Mouse (Mus musculus): Measurements from ENCODE around the gene Sec16b. TPM values are rescaled to one million over a fixed set of nuclear protein-coding genes. Genes with fewer than 3 reads are reported as not detected.

Sec16b gene
- polyA plus RNA-seq, 1 experiment from 2014 or later: 5.5 TPM

DNA sequence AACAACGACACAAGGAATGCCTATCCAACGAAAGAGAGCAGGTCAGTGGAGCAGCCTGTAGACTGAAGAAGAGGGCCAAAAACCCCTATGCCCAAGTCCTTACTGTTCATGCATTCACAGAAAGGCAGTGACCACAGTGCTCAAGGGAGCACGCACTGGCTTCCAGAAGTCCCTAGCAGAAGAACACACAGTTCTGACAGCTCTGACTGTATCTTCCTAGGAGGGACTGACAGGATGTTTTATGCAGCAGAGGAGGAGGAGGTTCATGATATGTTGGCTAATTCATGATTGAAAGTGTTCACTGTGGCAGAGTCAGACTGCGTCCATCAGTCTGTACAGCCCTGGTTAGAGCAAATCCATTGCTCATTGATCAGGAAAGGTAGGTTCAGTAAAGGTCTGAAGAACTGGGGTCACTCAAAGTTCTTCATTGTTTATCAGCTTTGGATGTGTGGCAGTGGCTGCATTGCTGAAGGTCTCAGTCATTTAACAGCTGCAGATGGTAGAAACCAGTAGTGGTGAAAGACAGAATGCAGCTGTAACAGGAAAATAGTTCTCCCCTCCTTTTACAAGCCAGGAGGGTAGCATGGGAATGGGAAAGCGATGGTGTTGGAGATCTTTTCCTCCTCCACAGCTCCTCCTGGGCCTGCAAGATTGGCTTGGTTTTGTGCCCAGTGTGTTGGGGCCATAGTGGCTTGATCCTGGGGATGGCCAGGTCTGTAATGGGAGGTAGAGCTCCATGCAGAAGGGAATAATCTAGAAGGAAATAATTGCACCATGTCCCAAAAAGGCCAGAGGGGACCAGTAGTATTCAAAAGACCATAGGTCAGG lies 62.9 kb downstream of the Sec16b start:
- DNase-seq (ENCODE audit: low spot score) (no peak), ATAC-seq (ENCODE audit: low FRiP score, low TSS enrichment) (no peak)
- Histone ChIP-seq H3K4me2 (replicated peaks; ENCODE audit: low read depth) (no peak overlapping the region), H3K27me3 (ENCODE audit: control insufficient read depth, insufficient read depth, low read length) (no peaks in the 10 kb centered on the region), H3K4me3 (ENCODE audit: low read depth, low read length) (no peak overlapping the region), H3K9me3 (ENCODE audit: control insufficient read depth, low read length) (no peaks in the 10 kb centered on the region), H3K4me1 (replicated peaks; ENCODE audit: control insufficient read depth, insufficient read depth) (no peaks in the 10 kb centered on the region), H3K27ac (replicated peaks) (no peak overlapping the region), H3K36me3 (ENCODE audit: control insufficient read depth, insufficient read depth, low read length) (no peaks in the 10 kb centered on the region), H3K9ac (ENCODE audit: low read length) (no peak overlapping the region)
- TF ChIP-seq CTCF (IDR thresholded peaks at IDR 0.05; ENCODE audit: low read depth) (no peak), EP300 (optimal IDR thresholded peaks at IDR 0.05) (no peak)
- WGBS: 79% methylated on average over 5 of the region's 5 CpGs

DNA sequence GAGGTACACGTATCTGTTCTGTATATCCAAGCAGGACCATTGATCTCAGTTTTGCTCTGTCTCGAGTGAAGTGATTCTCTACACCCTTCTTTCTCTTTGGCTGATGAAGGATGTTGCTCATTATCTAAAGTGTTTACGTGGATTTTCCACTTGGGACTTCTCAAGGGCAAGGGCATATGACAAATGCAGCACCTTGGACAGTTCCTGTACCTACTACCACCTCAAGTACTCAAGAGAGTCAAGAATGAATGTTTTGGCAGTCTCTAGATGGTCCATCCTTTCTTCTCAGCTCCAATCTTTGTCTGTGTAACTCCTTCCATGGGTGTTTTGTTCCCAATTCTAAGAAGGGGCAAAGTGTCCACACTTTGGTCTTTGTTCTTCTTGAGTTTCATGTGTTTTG lies 68.8 kb downstream of the Sec16b start:
- Histone ChIP-seq H3K9me3 (ENCODE audit: control insufficient read depth, low read length) (no peaks in the 10 kb centered on the region), H3K36me3 (ENCODE audit: control insufficient read depth, insufficient read depth, low read length) (no peaks in the 10 kb centered on the region), H3K4me1 (replicated peaks; ENCODE audit: control insufficient read depth, insufficient read depth) (no peaks in the 10 kb centered on the region), H3K9ac (ENCODE audit: low read length) (no peak overlapping the region), H3K27me3 (ENCODE audit: control insufficient read depth, insufficient read depth, low read length) (no peaks in the 10 kb centered on the region), H3K4me3 (ENCODE audit: low read depth, low read length) (no peak overlapping the region), H3K27ac (replicated peaks) (no peak overlapping the region), H3K4me2 (replicated peaks; ENCODE audit: low read depth) (no peak overlapping the region)
- DNase-seq (ENCODE audit: low spot score): no peak
- ATAC-seq (ENCODE audit: low FRiP score, low TSS enrichment): no peak
- no peak for TF ChIP-seq CTCF (IDR thresholded peaks at IDR 0.05; ENCODE audit: low read depth)
- no peak for TF ChIP-seq EP300 (optimal IDR thresholded peaks at IDR 0.05)
- 78% methylated on average over 3 of the region's 3 CpGs for WGBS

DNA sequence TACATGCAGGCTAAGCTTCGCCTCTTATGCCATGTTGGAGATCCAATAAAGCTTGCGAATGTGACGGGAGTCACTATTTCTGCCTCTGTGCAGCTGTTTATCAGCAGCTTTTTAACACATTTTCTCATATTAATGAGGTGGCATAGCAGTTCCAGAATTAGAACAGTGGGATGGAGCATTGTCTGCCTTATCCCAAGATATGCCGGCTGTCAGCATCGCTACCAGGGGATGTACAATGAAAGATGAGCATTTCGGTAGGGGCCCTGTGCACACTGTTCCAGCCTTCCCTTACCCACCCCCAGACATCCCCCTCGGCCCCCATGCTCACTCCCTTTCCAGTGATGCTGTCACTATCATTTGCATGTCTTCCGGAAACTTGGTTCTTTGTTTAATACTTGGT lies 71.8 kb downstream of the Sec16b start:
- no peaks in the 10 kb centered on the region for H3K27me3 ChIP-seq (ENCODE audit: control insufficient read depth, insufficient read depth, low read length)
- TF ChIP-seq CTCF (IDR thresholded peaks at IDR 0.05; ENCODE audit: low read depth) (no peak), EP300 (optimal IDR thresholded peaks at IDR 0.05) (no peak)
- WGBS: 86% methylated on average over 8 of the region's 8 CpGs
- no peak overlapping the region for H3K4me2 ChIP-seq (replicated peaks; ENCODE audit: low read depth)
- no peak overlapping the region for H3K9ac ChIP-seq (ENCODE audit: low read length)
- ATAC-seq (ENCODE audit: low FRiP score, low TSS enrichment) (no peak), DNase-seq (ENCODE audit: low spot score) (no peak)
- H3K9me3 ChIP-seq (ENCODE audit: control insufficient read depth, low read length): no peaks in the 10 kb centered on the region
- H3K4me1 ChIP-seq (replicated peaks; ENCODE audit: control insufficient read depth, insufficient read depth): no peaks in the 10 kb centered on the region
- no peak overlapping the region for H3K27ac ChIP-seq (replicated peaks)
- no peak overlapping the region for H3K4me3 ChIP-seq (ENCODE audit: low read depth, low read length)
- no peaks in the 10 kb centered on the region for H3K36me3 ChIP-seq (ENCODE audit: control insufficient read depth, insufficient read depth, low read length)

DNA sequence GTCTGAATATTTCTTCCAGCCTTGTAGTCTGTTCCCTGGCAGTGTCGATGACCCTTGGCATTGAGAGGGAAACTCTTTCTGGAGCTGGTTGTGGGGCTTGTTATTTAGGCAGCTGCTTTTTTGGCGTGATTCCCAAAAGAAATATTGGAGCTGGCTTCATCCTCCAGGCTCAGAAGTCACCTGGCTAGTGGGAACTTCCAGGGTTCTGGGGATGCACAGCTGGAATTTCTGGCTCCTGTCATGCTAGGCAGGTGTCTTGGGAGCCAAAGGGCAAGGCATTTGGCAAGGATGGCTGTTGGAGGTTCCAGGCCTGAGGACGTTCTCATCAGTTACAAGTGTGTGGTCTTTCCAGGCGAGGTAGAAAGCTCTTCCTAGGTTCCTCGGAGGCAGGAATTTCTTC lies 80.0 kb downstream of the Sec16b start:
- ATAC-seq (ENCODE audit: low FRiP score, low TSS enrichment): no peak
- Histone ChIP-seq H3K9ac (ENCODE audit: low read length) (no peak overlapping the region), H3K4me1 (replicated peaks; ENCODE audit: control insufficient read depth, insufficient read depth) (no peaks in the 10 kb centered on the region), H3K9me3 (ENCODE audit: control insufficient read depth, low read length) (no peaks in the 10 kb centered on the region), H3K36me3 (ENCODE audit: control insufficient read depth, insufficient read depth, low read length) (no peaks in the 10 kb centered on the region), H3K27me3 (ENCODE audit: control insufficient read depth, insufficient read depth, low read length) (no peaks in the 10 kb centered on the region), H3K27ac (replicated peaks) (no peak overlapping the region), H3K4me2 (replicated peaks; ENCODE audit: low read depth) (no peak overlapping the region), H3K4me3 (ENCODE audit: low read depth, low read length) (no peak overlapping the region)
- no peak for TF ChIP-seq EP300 (optimal IDR thresholded peaks at IDR 0.05)
- TF ChIP-seq CTCF (IDR thresholded peaks at IDR 0.05; ENCODE audit: low read depth): no peak
- DNase-seq (ENCODE audit: low spot score): no peak
- WGBS: 59% methylated on average over 5 of the region's 5 CpGs

DNA sequence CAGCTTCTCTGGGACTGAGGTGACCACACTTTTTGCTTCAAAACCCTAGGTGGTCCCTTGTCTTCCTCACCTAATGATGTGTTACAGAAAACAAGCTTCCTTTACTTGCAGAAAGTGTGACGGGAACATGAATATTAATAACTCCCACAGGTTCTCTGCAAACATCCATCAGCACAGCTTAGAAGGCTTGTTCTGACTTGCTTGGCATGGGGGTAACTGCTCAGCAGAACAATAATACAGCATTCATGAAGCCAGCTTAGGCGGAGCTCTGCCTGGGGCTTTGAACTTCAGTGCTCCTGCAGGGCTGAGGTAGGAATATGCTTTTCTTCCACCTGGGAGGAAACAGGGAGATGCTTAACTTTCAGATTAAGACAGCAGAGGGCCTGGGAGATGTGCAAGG lies 85.5 kb downstream of the Sec16b start:
- no peak for TF ChIP-seq EP300 (optimal IDR thresholded peaks at IDR 0.05)
- TF ChIP-seq CTCF (IDR thresholded peaks at IDR 0.05; ENCODE audit: low read depth): no peak
- WGBS: 42% methylated on average over 2 of the region's 2 CpGs
- no peak overlapping the region for H3K4me3 ChIP-seq (ENCODE audit: low read depth, low read length)
- H3K27me3 ChIP-seq (ENCODE audit: control insufficient read depth, insufficient read depth, low read length): no peaks in the 10 kb centered on the region
- no peaks in the 10 kb centered on the region for H3K4me1 ChIP-seq (replicated peaks; ENCODE audit: control insufficient read depth, insufficient read depth)
- DNase-seq (ENCODE audit: low spot score) (no peak), ATAC-seq (ENCODE audit: low FRiP score, low TSS enrichment) (no peak)
- H3K36me3 ChIP-seq (ENCODE audit: control insufficient read depth, insufficient read depth, low read length): no peaks in the 10 kb centered on the region
- H3K27ac ChIP-seq (replicated peaks): no peak overlapping the region; the same call in 1 of the 2 replicates
- no peak overlapping the region for H3K9ac ChIP-seq (ENCODE audit: low read length)
- no peaks in the 10 kb centered on the region for H3K9me3 ChIP-seq (ENCODE audit: control insufficient read depth, low read length)
- no peak overlapping the region for H3K4me2 ChIP-seq (replicated peaks; ENCODE audit: low read depth)

- no peak for ATAC-seq (ENCODE audit: low FRiP score, low TSS enrichment)
- H3K27ac ChIP-seq (replicated peaks): no peak overlapping the region
- 56% methylated on average over 5 of the region's 5 CpGs for WGBS
- H3K27me3 ChIP-seq (ENCODE audit: control insufficient read depth, insufficient read depth, low read length): no peaks in the 10 kb centered on the region
- H3K4me2 ChIP-seq (replicated peaks; ENCODE audit: low read depth): no peak overlapping the region
- DNase-seq (ENCODE audit: low spot score): no peak
- H3K4me1 ChIP-seq (replicated peaks; ENCODE audit: control insufficient read depth, insufficient read depth): no peaks in the 10 kb centered on the region
- no peaks in the 10 kb centered on the region for H3K36me3 ChIP-seq (ENCODE audit: control insufficient read depth, insufficient read depth, low read length)
- H3K9me3 ChIP-seq (ENCODE audit: control insufficient read depth, low read length): no peaks in the 10 kb centered on the region
- no peak overlapping the region for H3K9ac ChIP-seq (ENCODE audit: low read length)
- no peak for TF ChIP-seq CTCF (IDR thresholded peaks at IDR 0.05; ENCODE audit: low read depth)
- no peak for TF ChIP-seq EP300 (optimal IDR thresholded peaks at IDR 0.05)
- H3K4me3 ChIP-seq (ENCODE audit: low read depth, low read length): no peak overlapping the region
Measured at GRCm38 (mm10) chr1:157594561-157594960, 88.0 kb downstream of the Sec16b start.
